11 mouse cellular contexts compared by ENCODE assay signal in the genomic region with DNA sequence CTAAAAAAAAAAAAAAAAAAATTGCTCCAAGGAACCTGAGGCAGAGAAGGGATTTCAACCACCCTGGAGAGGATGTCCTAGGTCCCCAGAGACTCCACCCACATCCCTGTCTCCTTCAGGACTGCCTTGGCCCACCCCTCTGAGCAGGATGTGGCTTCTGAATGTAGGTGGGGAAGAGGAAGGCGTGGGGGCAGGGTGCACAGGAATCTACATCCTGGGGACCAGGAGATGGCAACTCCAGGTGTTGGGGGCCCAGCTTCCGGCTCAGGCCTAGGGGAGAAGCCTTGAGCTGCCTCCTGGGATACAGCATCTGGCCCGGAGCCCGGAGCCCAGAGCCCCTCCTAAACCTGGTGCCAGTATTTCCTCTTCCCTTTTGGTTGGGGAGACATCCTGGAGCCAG. TPM values are rescaled to one million over a fixed set of nuclear protein-coding genes. Genes with fewer than 3 reads are reported as not detected.
A peak's percentile ranks its signal among the peaks of the same experiment; 100 is the strongest.
DNase-seq lines count a peak whose midpoint lies in the region; ATAC-seq and TF ChIP-seq lines count a peak whose summit lies in the region.
"Had no signal": no experiment of that assay in that cellular context is flagged by ENCODE, and none has a peak within 500 bp of the region (broad histone marks: within the 10 kb centered on the region; RNA-seq: fewer than 3 reads in every experiment).

No protein-coding gene starts in this region.

- H3K27me3 ChIP-seq in limb, embryonic 13.5 days: no peaks in the 10 kb centered on the region
- no peaks in the 10 kb centered on the region for H3K27me3 ChIP-seq in forebrain, embryonic 16.5 days (replicated peaks; ENCODE audit: control insufficient read depth, insufficient read depth, low read length)
- no peaks in the 10 kb centered on the region for H3K27me3 ChIP-seq in midbrain, postnatal 0 days (ENCODE audit: insufficient read depth, low read length)
- H3K27me3 ChIP-seq: embryonic facial prominence, embryonic 15.5 days; hindbrain, embryonic 12.5 days had no signal

- H3K4me2 ChIP-seq in limb, embryonic 13.5 days (replicated peaks): no peak overlapping the region
- H3K4me2 ChIP-seq in forebrain, embryonic 16.5 days (ENCODE audit: low read length): no peak overlapping the region
- no peak overlapping the region for H3K4me2 ChIP-seq in midbrain, postnatal 0 days (ENCODE audit: low read depth, low read length, poor library complexity, severe bottlenecking)
- H3K4me2 ChIP-seq: embryonic facial prominence, embryonic 15.5 days; hindbrain, embryonic 12.5 days had no signal

- no peak for ATAC-seq in limb, embryonic 13.5 days (ENCODE audit: low FRiP score, low read depth)
- no peak for ATAC-seq in forebrain, embryonic 16.5 days
- no peak for ATAC-seq in midbrain, postnatal 0 days (ENCODE audit: low FRiP score)

- peaks cover 5% of the 10 kb centered on the region; the same call in 1 of the 2 replicates for H3K9me3 ChIP-seq in limb, embryonic 13.5 days
- peaks cover 5% of the 10 kb centered on the region for H3K9me3 ChIP-seq in forebrain, embryonic 16.5 days (ENCODE audit: control insufficient read depth, low read length)
- H3K9me3 ChIP-seq in midbrain, postnatal 0 days (ENCODE audit: low read length): no peaks in the 10 kb centered on the region
- H3K9me3 ChIP-seq: midbrain, embryonic 10.5 days had no signal

- H3K4me1 ChIP-seq in limb, embryonic 13.5 days: peaks cover 27% of the 10 kb centered on the region
- H3K4me1 ChIP-seq in forebrain, embryonic 16.5 days (replicated peaks; ENCODE audit: control insufficient read depth, insufficient read depth, low read length): no peaks in the 10 kb centered on the region
- no peaks in the 10 kb centered on the region for H3K4me1 ChIP-seq in midbrain, postnatal 0 days (ENCODE audit: insufficient read depth, low read length)
- H3K4me1 ChIP-seq: hindbrain, embryonic 12.5 days had no signal

- 49% methylated on average over 4 of the region's 4 CpGs for WGBS in limb, embryonic 13.5 days
- 54% methylated on average over 4 of the region's 4 CpGs for WGBS in forebrain, embryonic 16.5 days
- 63% methylated on average over 4 of the region's 4 CpGs for WGBS in midbrain, postnatal 0 days

- H3K4me3 ChIP-seq in limb, embryonic 13.5 days: no peak overlapping the region
- no peak overlapping the region for H3K4me3 ChIP-seq in forebrain, embryonic 16.5 days (replicated peaks; ENCODE audit: low read length)
- no peak overlapping the region for H3K4me3 ChIP-seq in midbrain, postnatal 0 days (ENCODE audit: low read depth, low read length)
- H3K4me3 ChIP-seq: embryonic facial prominence, embryonic 15.5 days; hindbrain, embryonic 12.5 days; midbrain, embryonic 10.5 days had no signal

- no peak for TF ChIP-seq CTCF in midbrain, postnatal 0 days (IDR thresholded peaks at IDR 0.05)

- no peaks in the 10 kb centered on the region for H3K36me3 ChIP-seq in limb, embryonic 13.5 days
- H3K36me3 ChIP-seq in forebrain, embryonic 16.5 days (ENCODE audit: control insufficient read depth, insufficient read depth): no peaks in the 10 kb centered on the region
- no peaks in the 10 kb centered on the region for H3K36me3 ChIP-seq in midbrain, postnatal 0 days (ENCODE audit: insufficient read depth, low read length)
- H3K36me3 ChIP-seq: embryonic facial prominence, embryonic 15.5 days; hindbrain, embryonic 12.5 days; midbrain, embryonic 10.5 days had no signal

- H3K9ac ChIP-seq in limb, embryonic 13.5 days: no peak overlapping the region
- H3K9ac ChIP-seq in forebrain, embryonic 16.5 days (replicated peaks; ENCODE audit: low read depth, low read length): no peak overlapping the region
- H3K9ac ChIP-seq in midbrain, postnatal 0 days (replicated peaks; ENCODE audit: low read length, poor library complexity, severe bottlenecking): no peak overlapping the region
- H3K9ac ChIP-seq: embryonic facial prominence, embryonic 15.5 days; hindbrain, embryonic 12.5 days had no signal

- DNase-seq in CD4-positive helper T cell, adult 2 months (ENCODE audit: low read depth, low spot score): peak; percentile 36
- peak; percentile 36 for DNase-seq in ES-CJ7 (ENCODE audit: low read depth, low spot score)
- DNase-seq in heart, postnatal 4 days: peak; percentile 69
- DNase-seq in midbrain, postnatal 0 days (ENCODE audit: low spot score): no peak
- no peak for DNase-seq in urinary bladder, adult 2 months (ENCODE audit: low spot score)
- DNase-seq: cerebellum, adult 2 months had no signal

- peak overlapping the region; percentile 6; the same call in 1 of the 2 replicates for H3K27ac ChIP-seq in limb, embryonic 13.5 days
- no peak overlapping the region for H3K27ac ChIP-seq in forebrain, embryonic 16.5 days (ENCODE audit: low read length)
- no peak overlapping the region for H3K27ac ChIP-seq in midbrain, postnatal 0 days (ENCODE audit: low read depth, low read length)
- H3K27ac ChIP-seq: embryonic facial prominence, embryonic 15.5 days; hindbrain, embryonic 12.5 days; midbrain, embryonic 10.5 days had no signal

RNA-seq across cellular contexts. Expression of a gene that starts 35.3 kb away (rescaled TPM):
- 10 to 100 TPM; 46.4 to 50.7 TPM for total RNA-seq in heart, postnatal 4 days (2021)
- 3.0 and 3.2 TPM in 2 replicates for polyA plus RNA-seq in limb, embryonic 13.5 days (2015; fragmentation: Nextera tagmentation; extraction: Ambion mirVana)
- polyA plus RNA-seq in forebrain, embryonic 16.5 days (2015; fragmentation: Nextera tagmentation; extraction: Ambion mirVana): 3.4 and 3.6 TPM in 2 replicates
- 20.5 and 24.4 TPM in 2 replicates for total RNA-seq in midbrain, postnatal 0 days (2014; rRNA removed)
- polyA plus RNA-seq in midbrain, postnatal 0 days (2015; fragmentation: Nextera tagmentation; extraction: Ambion mirVana): 8.7 and 9.2 TPM in 2 replicates
- 12.3 and 14.5 TPM in 2 replicates for polyA plus RNA-seq in urinary bladder, adult 2 months (2012; rRNA removed)

RNA-seq across cellular contexts. Expression of a gene that starts 41.0 kb away (rescaled TPM):
- 10 to 100 TPM; 73.4 to 86.0 TPM for total RNA-seq in heart, postnatal 4 days (2021)
- polyA plus RNA-seq in limb, embryonic 13.5 days (2015; fragmentation: Nextera tagmentation; extraction: Ambion mirVana): 5.5 and 5.6 TPM in 2 replicates
- polyA plus RNA-seq in forebrain, embryonic 16.5 days (2015; fragmentation: Nextera tagmentation; extraction: Ambion mirVana): 49.5 and 58.4 TPM in 2 replicates
- total RNA-seq in midbrain, postnatal 0 days (2014; rRNA removed): 162 and 220 TPM in 2 replicates
- polyA plus RNA-seq in midbrain, postnatal 0 days (2015; fragmentation: Nextera tagmentation; extraction: Ambion mirVana): 81.5 and 88.5 TPM in 2 replicates
- polyA plus RNA-seq in urinary bladder, adult 2 months (2012; rRNA removed): 54.2 and 62.1 TPM in 2 replicates

RNA-seq across cellular contexts. Expression of a gene that starts 41.6 kb away (rescaled TPM):
- 100 to 1,000 TPM; 591 to 607 TPM for total RNA-seq in heart, postnatal 4 days (2021)
- 1,057 and 1,068 TPM in 2 replicates for polyA plus RNA-seq in limb, embryonic 13.5 days (2015; fragmentation: Nextera tagmentation; extraction: Ambion mirVana)
- 605 and 629 TPM in 2 replicates for polyA plus RNA-seq in forebrain, embryonic 16.5 days (2015; fragmentation: Nextera tagmentation; extraction: Ambion mirVana)
- 511 and 632 TPM in 2 replicates for total RNA-seq in midbrain, postnatal 0 days (2014; rRNA removed)
- 500 and 515 TPM in 2 replicates for polyA plus RNA-seq in midbrain, postnatal 0 days (2015; fragmentation: Nextera tagmentation; extraction: Ambion mirVana)
- polyA plus RNA-seq in urinary bladder, adult 2 months (2012; rRNA removed): 1,075 and 1,270 TPM in 2 replicates

Comparison
In these comparisons a context has a peak if more than half of its experiments do, and no peak if none do; other contexts are left out.
1. DNase-seq: peak in CD4-positive helper T cell, adult 2 months (single experiment), ES-CJ7 (single experiment) and heart, postnatal 4 days (single experiment); none in midbrain, postnatal 0 days (single experiment) and urinary bladder, adult 2 months (single experiment).